Mouse (Mus musculus): Measurements from ENCODE around the gene Scpep1. TPM values are rescaled to one million over a fixed set of nuclear protein-coding genes. Genes with fewer than 3 reads are reported as not detected.

Gene Scpep1
- polyA plus RNA-seq (2014; fragmentation: Nextera tagmentation; extraction: Ambion mirVana) = 74.2 and 76.7 TPM in 2 replicates

DNA sequence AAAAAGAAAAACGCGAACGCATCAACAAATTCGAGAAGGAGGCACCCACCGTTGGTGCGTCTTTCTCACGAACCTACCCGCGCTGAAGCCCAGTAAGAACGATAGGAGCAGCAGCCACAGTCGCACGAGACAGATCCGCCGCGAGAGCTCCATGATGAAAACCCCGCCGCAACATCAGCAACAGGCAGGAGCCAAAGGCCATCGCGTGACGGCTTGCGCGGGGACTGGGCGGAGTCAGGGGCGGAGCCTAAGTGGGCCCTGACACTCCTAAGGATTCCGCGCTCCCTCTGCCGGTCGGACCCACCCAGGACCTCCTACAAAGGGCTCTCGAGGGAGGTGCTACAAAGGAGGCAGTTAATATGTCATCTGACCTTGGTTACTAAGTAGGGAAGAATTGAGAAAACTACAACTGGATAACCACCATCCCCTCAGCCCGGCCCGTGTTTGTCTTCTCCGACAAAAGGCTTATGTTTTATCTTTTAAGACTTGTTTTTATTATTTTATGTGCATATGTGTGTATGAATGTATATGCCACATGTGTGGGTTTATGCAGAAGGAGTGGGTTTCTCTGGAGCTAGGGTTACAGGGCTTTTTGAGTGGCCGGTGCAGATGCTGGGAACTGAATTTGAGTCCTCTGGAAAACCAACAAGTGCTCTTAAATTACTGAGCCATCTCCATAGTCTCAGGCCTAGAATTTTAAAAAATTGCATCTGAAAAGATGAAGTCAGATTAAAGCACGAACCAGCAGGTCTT, at the start of gene Scpep1:
TSS of gene Scpep1 (minus strand) at position 249 of the 753 bp plus-strand sequence.
- H3K27me3 ChIP-seq (ENCODE audit: control insufficient read depth, insufficient read depth, low read length) = no peaks in the 10 kb centered on the region
- peak; percentile 98 for ATAC-seq (ENCODE audit: low FRiP score)

DNA sequence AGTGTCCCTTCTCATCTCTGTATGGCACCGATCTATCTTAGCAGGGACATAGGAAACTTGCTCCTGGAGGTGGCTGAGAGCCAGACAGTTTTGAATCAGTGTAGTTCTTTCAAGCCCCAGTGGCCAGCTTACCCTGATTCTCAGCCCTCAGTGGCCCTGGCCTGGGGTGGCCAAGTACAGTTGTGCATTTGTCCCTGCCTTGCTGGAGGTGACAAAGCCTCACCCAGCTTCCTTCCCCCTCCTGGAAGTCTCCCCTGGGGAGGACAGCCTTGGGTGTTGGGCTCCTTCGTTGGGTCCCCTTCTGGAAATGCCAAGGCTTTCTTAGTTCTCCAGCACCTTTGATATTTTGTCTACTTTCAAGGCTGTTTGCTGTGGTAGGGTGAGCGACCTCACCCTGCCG, 48.5 kb upstream of the Scpep1 start:
- 84% methylated on average over 4 of the region's 4 CpGs for WGBS
- no peak for DNase-seq (ENCODE audit: low spot score, missing footprints)
- Histone ChIP-seq H3K36me3 (ENCODE audit: control insufficient read depth, insufficient read depth, low read length) (no peaks in the 10 kb centered on the region), H3K9ac (ENCODE audit: low read length) (no peak overlapping the region), H3K4me1 (ENCODE audit: control insufficient read depth, insufficient read depth, low read length) (no peaks in the 10 kb centered on the region), H3K27ac (ENCODE audit: low read depth, low read length) (no peak overlapping the region), H3K9me3 (ENCODE audit: control insufficient read depth, low read length) (no peaks in the 10 kb centered on the region), H3K27me3 (ENCODE audit: control insufficient read depth, insufficient read depth, low read length) (peaks cover 14% of the 10 kb centered on the region), H3K4me3 (ENCODE audit: low read depth, low read length) (no peak overlapping the region), H3K4me2 (no peak overlapping the region)
- no peak for ATAC-seq (ENCODE audit: low FRiP score)

More for the DNA sequence above, at the start of gene Scpep1:
- Histone ChIP-seq H3K36me3 (ENCODE audit: control insufficient read depth, insufficient read depth, low read length) (no peaks in the 10 kb centered on the region), H3K4me1 (ENCODE audit: control insufficient read depth, insufficient read depth, low read length) (peaks cover 6% of the 10 kb centered on the region), H3K4me3 (ENCODE audit: low read depth, low read length) (peak within 1 kb of the TSS; percentile 47), H3K27ac (ENCODE audit: low read depth, low read length) (no peak within 1 kb of the TSS; the same call in 1 of the 2 replicates), H3K9me3 (ENCODE audit: control insufficient read depth, low read length) (no peaks in the 10 kb centered on the region), H3K9ac (ENCODE audit: low read length) (peak within 1 kb of the TSS; percentile 60), H3K4me2 (peak within 1 kb of the TSS; percentile 52)
- 5% methylated on average over 34 of the region's 34 CpGs for WGBS
- DNase-seq (ENCODE audit: low spot score, missing footprints) = peak; percentile 100

DNA sequence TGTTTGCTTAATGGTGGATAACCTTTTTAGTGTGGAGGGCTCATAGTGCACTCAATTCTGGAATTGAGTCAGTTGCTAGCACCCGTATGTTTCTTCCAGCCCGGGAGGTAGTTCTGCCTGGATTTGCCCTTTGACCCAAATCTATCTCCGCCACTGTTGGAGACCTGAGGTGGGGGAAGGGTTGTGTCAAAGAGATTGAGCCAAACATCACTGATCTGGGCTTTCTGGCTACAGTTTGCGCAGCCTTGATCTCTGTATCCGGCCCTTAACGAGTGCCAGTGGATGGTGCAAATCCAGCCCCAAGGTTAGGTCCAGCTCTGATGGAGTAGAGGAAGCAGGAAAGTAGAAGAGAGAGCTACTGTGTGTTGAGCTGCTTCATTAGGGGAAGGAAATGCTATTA, 47.8 kb upstream of the Scpep1 start:
- DNase-seq (ENCODE audit: low spot score, missing footprints) = no peak
- H3K36me3 ChIP-seq (ENCODE audit: control insufficient read depth, insufficient read depth, low read length) = no peaks in the 10 kb centered on the region
- H3K4me2 ChIP-seq = no peak overlapping the region
- WGBS = 76% methylated on average over 6 of the region's 6 CpGs
- H3K4me3 ChIP-seq (ENCODE audit: low read depth, low read length) = no peak overlapping the region
- no peak overlapping the region for H3K9ac ChIP-seq (ENCODE audit: low read length)
- ATAC-seq (ENCODE audit: low FRiP score) = no peak
- H3K9me3 ChIP-seq (ENCODE audit: control insufficient read depth, low read length) = no peaks in the 10 kb centered on the region
- H3K4me1 ChIP-seq (ENCODE audit: control insufficient read depth, insufficient read depth, low read length) = no peaks in the 10 kb centered on the region
- no peak overlapping the region for H3K27ac ChIP-seq (ENCODE audit: low read depth, low read length)
- H3K27me3 ChIP-seq (ENCODE audit: control insufficient read depth, insufficient read depth, low read length) = peaks cover 14% of the 10 kb centered on the region

DNA sequence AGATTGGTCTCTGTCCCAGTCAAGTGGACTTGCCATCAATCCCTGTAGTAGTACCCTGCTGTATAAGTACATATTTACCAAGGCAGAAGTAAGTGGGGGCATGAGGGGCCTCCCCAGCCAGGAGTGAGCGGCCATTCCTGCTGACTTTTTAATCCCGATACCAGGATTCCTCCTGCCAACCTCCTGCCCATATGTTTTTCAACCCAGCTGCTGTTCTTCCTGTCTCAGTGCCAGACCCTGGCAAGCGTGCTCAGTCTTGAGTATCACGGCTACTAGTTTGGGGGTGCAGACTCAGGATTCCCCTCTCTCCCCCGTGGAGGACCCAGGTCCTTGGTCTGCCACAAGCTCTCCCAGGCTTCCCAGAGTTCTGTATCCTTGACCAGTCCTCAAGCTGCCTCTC, 47.4 kb upstream of the Scpep1 start:
- H3K4me2 ChIP-seq = no peak overlapping the region
- no peaks in the 10 kb centered on the region for H3K9me3 ChIP-seq (ENCODE audit: control insufficient read depth, low read length)
- no peaks in the 10 kb centered on the region for H3K4me1 ChIP-seq (ENCODE audit: control insufficient read depth, insufficient read depth, low read length)
- no peak for DNase-seq (ENCODE audit: low spot score, missing footprints)
- H3K27me3 ChIP-seq (ENCODE audit: control insufficient read depth, insufficient read depth, low read length) = peaks cover 14% of the 10 kb centered on the region
- H3K36me3 ChIP-seq (ENCODE audit: control insufficient read depth, insufficient read depth, low read length) = no peaks in the 10 kb centered on the region
- no peak overlapping the region for H3K9ac ChIP-seq (ENCODE audit: low read length)
- H3K27ac ChIP-seq (ENCODE audit: low read depth, low read length) = no peak overlapping the region
- ATAC-seq (ENCODE audit: low FRiP score) = no peak
- WGBS = 93% methylated on average over 5 of the region's 5 CpGs
- no peak overlapping the region for H3K4me3 ChIP-seq (ENCODE audit: low read depth, low read length)

DNA sequence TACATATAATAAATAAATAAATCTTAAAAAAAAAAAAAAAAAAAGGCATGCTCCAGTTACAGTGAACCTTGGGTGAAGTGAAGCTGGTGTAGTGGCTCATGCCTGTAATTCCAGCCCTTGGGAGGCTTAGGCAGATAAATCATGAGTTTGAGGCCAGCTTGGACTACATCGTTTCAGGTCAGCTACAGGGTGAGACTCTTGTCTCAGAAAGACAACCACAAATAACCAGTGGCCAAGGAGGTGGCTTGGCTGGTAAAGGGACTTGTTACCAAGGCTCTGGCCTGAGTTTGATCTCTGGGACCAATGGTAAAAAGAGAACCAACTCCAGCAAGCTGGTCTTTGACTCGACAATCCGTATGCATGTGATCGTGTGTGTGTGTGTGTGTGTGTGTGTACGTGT, 46.8 kb upstream of the Scpep1 start:
- WGBS = 92% methylated on average over 5 of the region's 5 CpGs
- DNase-seq (ENCODE audit: low spot score, missing footprints) (no peak), ATAC-seq (ENCODE audit: low FRiP score) (no peak)
- no peak overlapping the region for H3K27ac ChIP-seq (ENCODE audit: low read depth, low read length)
- H3K4me3 ChIP-seq (ENCODE audit: low read depth, low read length) = no peak overlapping the region
- no peak overlapping the region for H3K9ac ChIP-seq (ENCODE audit: low read length)
- H3K4me1 ChIP-seq (ENCODE audit: control insufficient read depth, insufficient read depth, low read length) = no peaks in the 10 kb centered on the region
- no peaks in the 10 kb centered on the region for H3K9me3 ChIP-seq (ENCODE audit: control insufficient read depth, low read length)
- H3K27me3 ChIP-seq (ENCODE audit: control insufficient read depth, insufficient read depth, low read length) = peaks cover 14% of the 10 kb centered on the region
- H3K4me2 ChIP-seq = no peak overlapping the region
- no peaks in the 10 kb centered on the region for H3K36me3 ChIP-seq (ENCODE audit: control insufficient read depth, insufficient read depth, low read length)

DNA sequence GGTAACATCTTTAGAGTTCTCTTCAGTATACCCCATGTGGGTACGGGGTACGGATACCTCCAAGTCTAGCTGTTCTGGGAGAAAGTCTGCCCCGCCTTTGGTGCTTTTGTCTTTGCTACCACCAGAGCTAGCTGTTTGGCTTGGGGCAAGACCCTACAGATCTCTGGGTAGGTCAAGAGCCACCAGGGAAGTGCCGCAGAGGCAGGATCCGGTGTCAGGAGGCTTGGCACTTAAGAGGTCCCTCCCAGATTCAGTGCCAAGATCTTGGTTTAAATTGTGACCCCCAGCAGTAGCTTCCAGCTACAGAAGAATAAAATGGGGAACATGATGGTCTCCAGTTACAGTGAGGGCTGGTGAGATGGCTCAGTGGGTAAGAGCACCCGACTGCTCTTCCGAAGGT, 46.3 kb upstream of the Scpep1 start:
- Histone ChIP-seq H3K9ac (ENCODE audit: low read length) (no peak overlapping the region), H3K4me3 (ENCODE audit: low read depth, low read length) (no peak overlapping the region), H3K36me3 (ENCODE audit: control insufficient read depth, insufficient read depth, low read length) (no peaks in the 10 kb centered on the region), H3K27ac (ENCODE audit: low read depth, low read length) (no peak overlapping the region), H3K27me3 (ENCODE audit: control insufficient read depth, insufficient read depth, low read length) (peaks cover 14% of the 10 kb centered on the region), H3K9me3 (ENCODE audit: control insufficient read depth, low read length) (no peaks in the 10 kb centered on the region), H3K4me1 (ENCODE audit: control insufficient read depth, insufficient read depth, low read length) (no peaks in the 10 kb centered on the region), H3K4me2 (no peak overlapping the region)
- ATAC-seq (ENCODE audit: low FRiP score) = no peak
- 95% methylated on average over 7 of the region's 7 CpGs for WGBS
- no peak for DNase-seq (ENCODE audit: low spot score, missing footprints)

DNA sequence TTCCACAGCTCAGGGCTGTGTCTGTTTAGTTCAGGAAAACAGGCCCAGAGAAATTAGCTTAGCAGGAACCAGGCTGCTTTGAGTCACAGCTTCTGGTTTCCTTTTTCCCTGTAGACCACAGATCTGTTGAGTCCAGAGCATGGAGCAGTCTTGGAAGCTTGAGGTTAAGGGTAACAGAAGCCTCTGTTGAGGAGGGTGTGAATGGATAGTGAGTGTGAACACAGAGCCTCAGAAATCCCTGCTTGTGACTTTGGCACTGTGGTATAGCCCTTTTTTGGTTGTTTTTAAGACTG, 45.2 kb upstream of the Scpep1 start:
- no peak overlapping the region for H3K4me3 ChIP-seq (ENCODE audit: low read depth, low read length)
- H3K9me3 ChIP-seq (ENCODE audit: control insufficient read depth, low read length) = no peaks in the 10 kb centered on the region
- H3K36me3 ChIP-seq (ENCODE audit: control insufficient read depth, insufficient read depth, low read length) = no peaks in the 10 kb centered on the region
- no peak overlapping the region for H3K27ac ChIP-seq (ENCODE audit: low read depth, low read length)
- peaks cover 14% of the 10 kb centered on the region for H3K27me3 ChIP-seq (ENCODE audit: control insufficient read depth, insufficient read depth, low read length)
- no peak overlapping the region for H3K9ac ChIP-seq (ENCODE audit: low read length)
- no peaks in the 10 kb centered on the region for H3K4me1 ChIP-seq (ENCODE audit: control insufficient read depth, insufficient read depth, low read length)
- no peak for DNase-seq (ENCODE audit: low spot score, missing footprints)
- H3K4me2 ChIP-seq = no peak overlapping the region
- no peak for ATAC-seq (ENCODE audit: low FRiP score)

DNA sequence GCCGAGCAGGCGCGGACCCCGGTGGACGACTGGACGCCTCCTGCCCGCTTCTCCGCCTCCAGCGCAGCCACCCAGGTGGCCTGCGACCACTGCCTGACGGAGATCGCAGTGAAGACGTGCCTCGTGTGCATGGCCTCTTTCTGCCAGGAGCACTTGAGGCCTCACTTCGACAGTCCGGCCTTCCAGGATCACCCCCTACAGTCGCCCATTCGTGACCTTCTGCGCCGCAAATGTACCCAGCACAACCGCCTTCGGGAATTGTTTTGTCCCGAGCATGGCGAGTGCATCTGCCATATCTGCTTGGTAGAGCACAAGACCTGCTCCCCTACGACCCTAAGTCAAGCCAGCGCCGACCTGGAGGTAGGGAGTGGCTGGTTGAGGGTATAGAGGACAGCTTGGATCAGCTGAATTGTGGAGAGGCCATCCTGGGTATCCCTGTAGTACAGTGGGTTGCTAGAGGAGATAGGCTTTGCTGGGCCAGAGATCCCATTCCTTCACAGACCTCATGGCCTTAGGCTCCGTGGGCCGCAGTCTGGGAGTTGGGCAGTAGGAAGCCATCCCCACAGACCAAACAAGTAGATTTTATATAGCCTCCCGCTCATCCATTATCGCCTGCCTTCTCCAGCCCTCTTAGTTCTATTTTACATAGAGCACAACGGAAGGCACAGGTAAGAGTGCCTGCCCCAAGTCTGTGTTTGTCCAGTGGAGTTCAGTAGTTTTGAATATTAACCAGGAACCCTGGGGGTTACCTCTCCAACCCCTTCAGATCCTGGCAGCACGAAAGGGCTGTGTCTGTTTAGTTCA, 44.7 kb upstream of the Scpep1 start:
- peaks cover 14% of the 10 kb centered on the region for H3K27me3 ChIP-seq (ENCODE audit: control insufficient read depth, insufficient read depth, low read length)
- H3K36me3 ChIP-seq (ENCODE audit: control insufficient read depth, insufficient read depth, low read length) = no peaks in the 10 kb centered on the region
- H3K4me3 ChIP-seq (ENCODE audit: low read depth, low read length) = peak overlapping the region; percentile 37
- H3K4me2 ChIP-seq = peak overlapping the region; percentile 50
- WGBS = 26% methylated on average over 33 of the region's 33 CpGs
- H3K9me3 ChIP-seq (ENCODE audit: control insufficient read depth, low read length) = no peaks in the 10 kb centered on the region
- no peaks in the 10 kb centered on the region for H3K4me1 ChIP-seq (ENCODE audit: control insufficient read depth, insufficient read depth, low read length)
- DNase-seq (ENCODE audit: low spot score, missing footprints) = peak; percentile 88
- H3K9ac ChIP-seq (ENCODE audit: low read length) = peak overlapping the region; percentile 40
- ATAC-seq (ENCODE audit: low FRiP score) = no peak
- H3K27ac ChIP-seq (ENCODE audit: low read depth, low read length) = no peak overlapping the region

DNA sequence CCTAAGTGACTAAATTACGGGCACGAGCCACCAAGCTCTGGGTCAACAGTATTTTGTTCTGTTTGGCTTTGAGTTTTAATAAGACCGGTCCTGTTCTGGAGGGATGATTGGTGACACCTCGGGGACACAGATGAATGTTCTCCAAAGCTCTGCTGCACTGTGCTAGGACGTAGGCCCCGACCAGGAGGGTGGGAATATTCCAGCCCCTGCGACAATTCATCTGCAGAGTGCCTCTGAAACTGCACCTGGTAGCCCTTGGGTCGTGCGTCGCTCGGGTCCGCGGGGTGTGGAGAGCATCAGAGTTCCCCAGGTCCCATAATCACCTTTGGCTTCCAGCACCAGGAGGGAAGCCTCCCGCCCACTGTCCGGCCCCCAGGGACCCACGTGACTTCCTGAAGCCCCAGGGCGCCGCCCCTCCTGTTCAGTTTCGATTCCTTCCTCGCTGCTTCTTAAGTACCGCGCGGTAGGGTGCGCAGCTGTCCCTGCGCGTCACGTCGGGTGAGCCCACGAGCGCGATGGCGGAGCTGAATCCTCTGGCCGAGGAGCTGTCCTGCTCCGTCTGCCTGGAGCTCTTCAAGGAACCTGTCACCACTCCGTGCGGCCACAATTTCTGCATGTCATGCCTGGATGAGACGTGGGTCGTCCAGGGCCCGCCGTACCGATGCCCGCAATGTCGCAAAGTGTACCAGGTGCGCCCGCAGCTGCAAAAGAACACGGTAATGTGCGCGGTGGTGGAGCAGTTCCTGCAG, 43.9 kb upstream of the Scpep1 start, which contains the start of gene Trim25:
TSS of gene Trim25 (plus strand) at position 403 of the 749 bp plus-strand sequence.
- peak within 1 kb of the TSS; percentile 37 for H3K4me3 ChIP-seq (ENCODE audit: low read depth, low read length)
- no peaks in the 10 kb centered on the region for H3K9me3 ChIP-seq (ENCODE audit: control insufficient read depth, low read length)
- ATAC-seq (ENCODE audit: low FRiP score) (peak; percentile 57; the same call in 1 of the 2 replicates), DNase-seq (ENCODE audit: low spot score, missing footprints) (peak; percentile 96)
- H3K27ac ChIP-seq (ENCODE audit: low read depth, low read length) = no peak within 1 kb of the TSS
- WGBS = 3% methylated on average over 48 of the region's 48 CpGs
- peaks cover 14% of the 10 kb centered on the region for H3K27me3 ChIP-seq (ENCODE audit: control insufficient read depth, insufficient read depth, low read length)
- no peaks in the 10 kb centered on the region for H3K4me1 ChIP-seq (ENCODE audit: control insufficient read depth, insufficient read depth, low read length)
- H3K36me3 ChIP-seq (ENCODE audit: control insufficient read depth, insufficient read depth, low read length) = no peaks in the 10 kb centered on the region
- H3K9ac ChIP-seq (ENCODE audit: low read length) = peak within 1 kb of the TSS; percentile 40
- H3K4me2 ChIP-seq = peak within 1 kb of the TSS; percentile 50
